Mouse (Mus musculus): ENCODE results near the gene Mael.

Mael gene

GRCm38 (mm10) chr1:166205159-166205558, 33.4 kb downstream of the Mael start:
- DNase-seq = no peak

- no peak for DNase-seq
Measured at GRCm38 (mm10) chr1:166204171-166204570, 34.4 kb downstream of the Mael start.

- no peak for DNase-seq
Measured at GRCm38 (mm10) chr1:166189821-166190220, 48.7 kb downstream of the Mael start.

- DNase-seq = no peak
Measured at GRCm38 (mm10) chr1:166185357-166185756, 53.2 kb downstream of the Mael start.

- DNase-seq = no peak
Measured at GRCm38 (mm10) chr1:166184391-166185229, 53.9 kb downstream of the Mael start.

GRCm38 (mm10) chr1:166182952-166183627, 55.5 kb downstream of the Mael start:
- no peak for DNase-seq

GRCm38 (mm10) chr1:166181510-166181909, 57.0 kb downstream of the Mael start:
- DNase-seq = no peak

- DNase-seq = no peak
Measured at GRCm38 (mm10) chr1:166173621-166174020, 64.9 kb downstream of the Mael start.

- DNase-seq = no peak
Measured at GRCm38 (mm10) chr1:166172992-166173391, 65.6 kb downstream of the Mael start.

GRCm38 (mm10) chr1:166170852-166171251, 67.7 kb downstream of the Mael start:
- no peak for DNase-seq

- DNase-seq = no peak
Measured at GRCm38 (mm10) chr1:166169713-166170112, 68.8 kb downstream of the Mael start.

GRCm38 (mm10) chr1:166168017-166168416, 70.5 kb downstream of the Mael start:
- no peak for DNase-seq

- no peak for DNase-seq
Measured at GRCm38 (mm10) chr1:166167405-166167804, 71.1 kb downstream of the Mael start.

GRCm38 (mm10) chr1:166165159-166165558, 73.4 kb downstream of the Mael start:
- no peak for DNase-seq

- DNase-seq = no peak
Measured at GRCm38 (mm10) chr1:166164580-166164979, 74.0 kb downstream of the Mael start.

GRCm38 (mm10) chr1:166160569-166161445, 77.7 kb downstream of the Mael start:
- peak; percentile 56 for DNase-seq

- no peak for DNase-seq
Measured at GRCm38 (mm10) chr1:166160111-166160510, 78.4 kb downstream of the Mael start.

GRCm38 (mm10) chr1:166158664-166159063, 79.9 kb downstream of the Mael start:
- DNase-seq = no peak

GRCm38 (mm10) chr1:166157712-166158111, 80.8 kb downstream of the Mael start:
- DNase-seq = no peak

- no peak for DNase-seq
Measured at GRCm38 (mm10) chr1:166155113-166155494, 83.4 kb downstream of the Mael start.

- peak; percentile 88 for DNase-seq
Measured at GRCm38 (mm10) chr1:166154162-166155112, 84.1 kb downstream of the Mael start.
